Mouse (Mus musculus) left cerebral cortex, postnatal 10 days (tissue): ENCODE measurements around the gene Pip5k1c. TPM values are rescaled to one million over a fixed set of nuclear protein-coding genes. Genes with fewer than 3 reads are reported as not detected.

Source experiments
- DNase-seq, 2 experiments: peaks; one replicate each; pipeline ENCODE4 v3.0.0; 2021 to 2022; ENCODE audit warnings: low spot score in 2 of 2, mixed read lengths in 1 of 2; ENCODE audit errors: extremely low spot score in 1 of 2
- intact Hi-C: fragments of 180-260 bp; cut with DNase I; formaldehyde crosslinking; loops from one replicate; pipeline ENCODE4 v1.15.1; 2025
- microRNA-seq: library from miRNA; unstranded; fragments of <30 nt; microRNA quantifications from one replicate; pipeline ENCODE4 v1.2.0, GENCODE M21; 2022
- total RNA-seq, 2 experiments: library from RNA; stranded (reverse); gene quantifications; 2 replicates each; pipeline ENCODE4 v1.2.3; 2021

Pip5k1c gene
- total RNA-seq, 2 experiments from 2014 or later: 336 to 340 TPM

DNA sequence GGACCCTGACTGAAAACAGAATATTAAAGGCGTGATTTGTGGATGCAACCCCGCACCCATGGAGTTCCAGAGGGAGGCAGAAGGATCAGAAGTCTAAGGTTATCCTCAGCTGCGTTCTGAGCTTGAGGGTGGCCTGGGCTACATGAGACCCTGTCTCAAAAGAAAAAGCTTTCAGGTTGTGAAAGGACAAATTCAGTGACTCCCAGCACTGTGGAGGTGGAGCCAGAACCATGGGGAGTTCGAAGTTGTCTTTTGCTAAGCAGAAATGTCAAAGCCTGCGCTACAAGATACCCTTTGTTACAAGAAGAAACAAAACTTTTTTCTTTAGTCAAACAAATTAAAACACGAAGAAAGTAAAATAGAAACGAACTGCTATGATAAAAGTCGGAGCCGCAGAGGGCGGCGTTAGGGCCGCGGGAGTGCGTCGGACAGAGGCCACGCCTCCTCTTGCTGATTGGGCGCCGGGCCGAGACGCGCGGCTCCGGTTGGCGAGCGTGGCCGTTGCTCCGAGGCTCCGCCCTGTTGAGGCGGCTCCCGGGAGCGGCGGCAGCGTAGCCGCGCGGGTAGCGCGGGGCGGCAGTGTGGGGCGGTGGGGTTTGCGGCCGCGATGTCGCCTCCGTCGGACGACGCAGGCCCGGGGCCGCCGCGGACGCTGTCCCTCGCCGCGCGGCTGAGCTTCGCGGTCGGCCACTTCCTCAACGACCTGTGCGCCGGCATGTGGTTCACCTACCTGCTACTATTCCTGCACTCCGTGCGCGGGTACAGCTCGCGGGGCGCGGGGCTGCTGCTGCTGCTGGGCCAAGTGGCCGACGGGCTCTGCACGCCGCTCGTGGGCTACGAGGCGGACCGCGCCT, 64.5 kb downstream of the Pip5k1c start, which contains the start of gene Mfsd12:
Gene Mfsd12, plus strand, starts transcription at position 501 of the 854 bp plus-strand sequence.
- peak; percentile 88 to 96 for DNase-seq
- intact Hi-C loops: no loop called here

- DNase-seq: no peak
- intact Hi-C loops: no loop called here
Observed at GRCm38 (mm10) chr10:81358209-81358608, 65.4 kb downstream of the Pip5k1c start.

DNA sequence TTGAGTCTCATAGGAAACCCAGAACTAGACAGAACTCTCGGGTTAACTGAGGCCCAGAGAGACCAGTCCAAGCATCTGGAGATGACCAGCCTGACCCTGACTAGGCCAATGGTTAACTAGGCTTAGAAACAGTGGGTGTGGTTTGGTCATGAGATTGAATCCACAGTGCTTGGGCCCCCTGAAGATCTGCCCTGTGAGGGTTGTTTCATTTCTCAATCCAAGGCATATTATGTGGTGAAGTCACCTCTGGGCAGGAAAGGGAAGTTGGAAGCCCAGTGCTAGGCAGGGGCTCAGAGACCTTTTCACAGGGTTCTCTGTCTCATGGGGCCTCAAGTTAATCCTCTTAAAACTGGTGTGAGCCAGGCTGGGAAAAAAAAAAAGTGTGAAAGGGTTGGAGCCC, 66.1 kb downstream of the Pip5k1c start:
- DNase-seq: no peak
- intact Hi-C loops: loop anchor here (1.0 kb wide), 1 partner anchor 12 kb away; no protein-coding TSS in a partner anchor

- DNase-seq: no peak
- intact Hi-C loops: no loop called here
Observed at GRCm38 (mm10) chr10:81360721-81361120, 68.0 kb downstream of the Pip5k1c start.

DNA sequence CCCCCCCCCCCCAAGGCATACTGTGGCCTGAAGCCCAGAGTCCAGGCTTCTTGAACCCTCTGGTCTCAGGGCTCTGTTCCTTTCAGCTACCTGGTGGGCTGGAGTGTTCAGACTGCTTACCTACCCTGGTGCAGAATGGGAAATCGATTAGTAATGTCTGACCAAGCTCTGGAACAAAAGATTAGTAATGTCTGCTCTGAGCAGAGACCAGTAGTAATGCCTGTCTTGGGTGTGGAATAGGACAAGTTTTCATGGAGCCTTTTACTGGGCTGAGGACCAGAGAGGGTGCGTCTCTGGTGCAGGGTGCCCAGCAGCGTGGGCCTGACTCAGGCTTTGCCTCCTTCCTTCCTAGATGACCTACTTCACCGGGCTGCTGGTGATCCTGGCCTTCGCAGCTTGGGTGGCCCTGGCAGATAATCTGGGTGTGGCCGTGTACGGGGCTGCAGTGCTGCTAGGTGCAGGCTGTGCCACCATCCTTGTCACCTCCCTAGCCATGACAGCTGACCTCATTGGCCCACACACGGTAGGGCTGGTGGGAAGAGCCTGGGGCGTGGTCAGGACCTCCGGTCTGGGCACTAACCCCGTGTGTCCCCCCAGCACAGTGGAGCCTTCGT, 69.7 kb downstream of the Pip5k1c start:
- DNase-seq: no peak

GRCm38 (mm10) chr10:81363436-81364346, 70.9 kb downstream of the Pip5k1c start:
- DNase-seq: no peak
- intact Hi-C loops: no loop called here

More for the DNA sequence above, 69.7 kb downstream of the Pip5k1c start:
- intact Hi-C loops: no loop called here

DNA sequence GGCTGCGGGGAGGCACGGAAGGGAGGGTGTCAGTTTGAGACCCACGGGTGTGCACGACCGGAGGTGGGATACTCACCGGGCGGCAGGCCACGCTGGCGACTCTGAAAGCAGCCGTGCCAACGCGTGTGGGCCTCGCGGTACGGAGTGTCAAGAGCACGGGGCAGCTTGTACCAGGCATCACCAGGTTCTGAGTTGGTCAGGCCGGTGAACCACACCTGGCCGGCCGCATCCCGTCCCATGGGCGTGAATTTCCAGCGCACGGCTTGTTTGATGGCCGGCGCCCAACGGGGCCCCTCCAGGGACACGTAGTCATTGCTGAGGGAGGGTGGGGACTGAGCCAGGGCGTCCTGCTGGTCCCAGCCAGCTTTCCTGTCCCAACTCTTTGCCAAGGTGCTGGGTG, 71.9 kb downstream of the Pip5k1c start:
- intact Hi-C loops: no loop called here

GRCm38 (mm10) chr10:81365073-81365472, 72.3 kb downstream of the Pip5k1c start:
- intact Hi-C loops: no loop called here
- DNase-seq: no peak

More for the DNA sequence above, 71.9 kb downstream of the Pip5k1c start:
- no peak for DNase-seq

DNA sequence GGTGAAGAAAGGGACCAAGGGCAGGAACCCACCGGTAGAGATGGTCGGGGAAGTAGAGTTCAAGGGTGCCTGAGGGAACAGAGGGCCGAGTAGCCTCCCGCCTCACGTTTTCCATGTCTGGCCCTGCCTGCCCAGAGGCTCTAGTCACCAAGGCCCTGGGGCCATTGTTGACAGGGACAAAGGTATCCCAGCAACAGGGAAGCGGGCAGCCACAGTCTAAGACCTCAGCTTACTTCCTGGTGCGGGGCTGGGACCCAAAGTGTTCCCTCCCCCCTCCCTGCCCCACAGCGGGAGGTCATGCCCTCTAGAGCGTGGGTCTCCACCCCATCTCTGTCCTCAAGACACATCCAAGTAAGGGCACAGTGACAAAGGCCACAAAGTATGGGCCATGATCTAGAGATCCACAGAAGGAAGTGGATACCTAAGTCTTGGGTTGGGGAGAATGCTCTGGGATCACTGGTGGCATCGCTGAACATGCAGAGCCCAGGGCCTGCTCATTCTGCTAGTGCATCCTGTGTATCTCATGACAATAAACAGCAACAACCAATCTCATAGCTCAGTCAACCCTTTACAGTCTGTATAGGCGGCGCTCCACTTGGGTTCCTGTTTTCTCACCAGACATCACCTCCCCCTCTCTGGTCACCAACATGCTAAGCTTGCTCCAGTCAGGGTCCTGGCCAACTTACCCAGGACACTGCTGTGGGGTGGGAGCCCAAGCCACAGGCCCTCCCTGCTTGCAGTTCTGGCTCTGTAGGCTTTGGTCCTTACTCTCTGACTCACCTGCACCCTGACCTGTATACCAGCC, 73.1 kb downstream of the Pip5k1c start, which contains the start of gene 4930404N11Rik:
Gene 4930404N11Rik, minus strand, starts transcription at position 145 of the 805 bp plus-strand sequence.
- no peak for DNase-seq
- intact Hi-C loops: no loop called here

DNA sequence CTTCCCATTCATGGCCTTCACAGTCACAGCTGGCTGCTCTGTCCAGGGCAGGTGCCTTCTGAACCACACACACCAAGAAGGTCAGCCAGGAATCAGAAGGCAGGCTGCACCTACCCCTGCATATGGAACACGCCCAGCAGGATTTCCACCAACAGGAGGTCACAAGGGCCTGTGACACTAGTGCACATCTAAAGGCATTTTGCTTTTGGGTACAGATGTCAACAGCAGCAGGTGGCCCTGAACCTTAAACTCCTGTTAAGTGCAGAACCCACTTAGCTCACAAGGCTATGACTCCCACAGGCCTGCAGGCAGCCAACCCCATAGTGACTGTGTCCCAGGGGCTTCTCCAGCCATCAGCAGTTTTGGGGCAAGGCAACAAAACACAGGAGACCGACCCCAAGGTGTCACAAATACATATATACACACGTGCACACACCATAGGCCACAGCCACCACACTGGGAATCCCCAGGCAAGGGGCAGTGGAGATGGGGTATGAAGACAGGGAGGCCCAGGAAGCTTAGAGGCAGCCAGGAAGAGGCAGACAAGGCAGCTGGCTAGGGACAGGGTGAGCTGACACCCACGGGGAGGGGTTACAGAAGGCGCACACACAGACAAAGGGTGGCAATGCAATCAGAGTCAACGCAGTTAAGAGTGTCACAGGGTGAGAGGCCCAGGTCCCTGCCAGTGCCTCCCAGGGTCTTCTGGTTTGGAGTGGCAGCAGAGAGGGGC, 73.9 kb downstream of the Pip5k1c start:
- no peak for DNase-seq
- intact Hi-C loops: no loop called here

GRCm38 (mm10) chr10:81367207-81367495, 74.4 kb downstream of the Pip5k1c start:
- DNase-seq: no peak
- intact Hi-C loops: no loop called here

Small RNA genes within 50 kb of the gene (microRNA-seq; reads per million reads assigned to microRNA genes)
- gene Mir3057: 43.1 reads per million, percentile 49 among the genes with 10 or more reads in this experiment

Other genes with a start within 250 kb of the Pip5k1c start
- gene Sgta, start 232.8 kb upstream of the Pip5k1c start, total RNA-seq: 100 to 1,000 TPM; 187 to 196 TPM
- 10 to 100 TPM; 53.8 to 54.9 TPM for gene Thop1, start 222.9 kb upstream of the Pip5k1c start, total RNA-seq
- under 1 TPM; 0.28 to 0.30 TPM for gene Creb3l3, start 194.1 kb upstream of the Pip5k1c start, total RNA-seq
- 100 to 1,000 TPM; 127 to 130 TPM for gene Map2k2, start 187.0 kb upstream of the Pip5k1c start, total RNA-seq
- 10 to 100 TPM; 38.7 to 42.6 TPM for gene Zbtb7a, start 157.7 kb upstream of the Pip5k1c start, total RNA-seq
- gene Pias4, start 125.0 kb upstream of the Pip5k1c start, total RNA-seq: 10 to 100 TPM; 24.3 to 25.8 TPM
- gene Eef2, start 116.3 kb upstream of the Pip5k1c start, total RNA-seq: 1,000 to 10,000 TPM; 1,077 to 1,083 TPM
- 10 to 100 TPM; 64.1 to 72.7 TPM for gene Dapk3, start 110.0 kb upstream of the Pip5k1c start, total RNA-seq
- gene 4930442H23Rik, start 109.1 kb upstream of the Pip5k1c start, total RNA-seq: not detected
- not detected for gene Nmrk2, start 90.9 kb upstream of the Pip5k1c start, total RNA-seq
- 100 to 1,000 TPM; 209 to 222 TPM for gene Atcay, start 62.1 kb upstream of the Pip5k1c start, total RNA-seq
- gene Zfr2, start 59.8 kb upstream of the Pip5k1c start, total RNA-seq: 10 to 100 TPM; 62.2 to 63.5 TPM
- 100 to 1,000 TPM; 223 to 225 TPM for gene Matk, start 40.0 kb upstream of the Pip5k1c start, total RNA-seq
- 10 to 100 TPM; 47.8 to 52.7 TPM for gene Mrpl54, start 26.0 kb upstream of the Pip5k1c start, total RNA-seq
- 10 to 100 TPM; 23.7 to 32.6 TPM for gene Apba3, start 26.0 kb upstream of the Pip5k1c start, total RNA-seq
- under 1 TPM; 0.39 to 0.49 TPM for gene Tjp3, start 1.4 kb upstream of the Pip5k1c start, total RNA-seq
- gene Cactin, start 28.1 kb downstream of the Pip5k1c start, total RNA-seq: 10 to 100 TPM; 26.4 to 26.7 TPM
- gene Tbxa2r, start 35.8 kb downstream of the Pip5k1c start, total RNA-seq: 1 to 10 TPM; 1.1 to 2.1 TPM
- under 1 TPM; 0.39 to 0.49 TPM for gene Gipc3, start 50.3 kb downstream of the Pip5k1c start, total RNA-seq
- 10 to 100 TPM; 18.3 to 20.3 TPM for gene Hmg20b, start 57.5 kb downstream of the Pip5k1c start, total RNA-seq
- gene Mfsd12, start 64.5 kb downstream of the Pip5k1c start, total RNA-seq: 10 to 100 TPM; 32.8 to 35.9 TPM
- gene 4930404N11Rik, start 72.9 kb downstream of the Pip5k1c start, total RNA-seq: 1 to 10 TPM; 1.2 to 1.7 TPM
- 10 to 100 TPM; 85.7 to 94.7 TPM for gene Fzr1, start 85.6 kb downstream of the Pip5k1c start, total RNA-seq
- 10 to 100 TPM; 79.3 to 83.5 TPM for gene Dohh, start 91.5 kb downstream of the Pip5k1c start, total RNA-seq
- 1 to 10 TPM; 3.4 to 5.0 TPM for gene Gm48551, start 91.5 kb downstream of the Pip5k1c start, total RNA-seq
- 1 to 10 TPM; 2.5 to 3.5 TPM for gene Gm48552, start 96.0 kb downstream of the Pip5k1c start, total RNA-seq
- 1 to 10 TPM; 2.0 to 2.2 TPM for gene Smim24, start 100.1 kb downstream of the Pip5k1c start, total RNA-seq
- gene Nfic, start 162.7 kb downstream of the Pip5k1c start, total RNA-seq: 10 to 100 TPM; 40.7 to 44.6 TPM
- 100 to 1,000 TPM; 287 to 297 TPM for gene Celf5, start 189.7 kb downstream of the Pip5k1c start, total RNA-seq
- gene Ncln, start 203.4 kb downstream of the Pip5k1c start, total RNA-seq: 100 to 1,000 TPM in 1 of 2 experiments, 10 to 100 TPM in 1; 94.8 to 102 TPM
- under 1 TPM; 0.18 to 0.28 TPM for gene S1pr4, start 207.2 kb downstream of the Pip5k1c start, total RNA-seq
- 1 to 10 TPM; 2.3 to 2.9 TPM for gene Gna15, start 231.3 kb downstream of the Pip5k1c start, total RNA-seq